Mouse (Mus musculus) gastrocnemius, postnatal 14 days (tissue): ENCODE measurements around the gene Coq10a. TPM values are rescaled to one million over a fixed set of nuclear protein-coding genes. Genes with fewer than 3 reads are reported as not detected.

Source experiments
- DNase-seq: peaks from one replicate; pipeline ENCODE4 v3.0.0; 2021; ENCODE audit warnings: mixed read lengths
- intact Hi-C: fragments of 180-260 bp; cut with DNase I; formaldehyde crosslinking; loops from one replicate; pipeline ENCODE4 v1.15.1; 2025; ENCODE audit warnings: low total_unique reads
- long read RNA-seq, 2 experiments: library from polyadenylated mRNA; stranded (forward); transcript quantifications; one replicate each; pipeline ENCODE4 v2.0.0; 2021
- total RNA-seq, 2 experiments: library from RNA; stranded (reverse); gene quantifications; 2 replicates each; pipeline ENCODE4 v1.2.3; 2021

Coq10a gene
- 100 to 1,000 TPM; 257 to 331 TPM for total RNA-seq
- long read RNA-seq, experiment 1, transcript Coq10a-201 (5 exons, 1,421 nt): minor isoform, 10 of 525 reads
- long read RNA-seq, experiment 1, transcript Coq10a-207 (5 exons, 1,434 nt): major isoform, 460 of 525 reads
- long read RNA-seq, experiment 1, transcript Coq10a-205 (5 exons, 1,307 nt): minor isoform, 26 of 525 reads
- long read RNA-seq, experiment 1, partial matches to known transcripts: 8 of 525 reads
- long read RNA-seq, experiment 1, other reads (novel, unspliced or antisense): 21 of 525 reads
- long read RNA-seq, experiment 2, transcript Coq10a-201 (5 exons, 1,421 nt): minor isoform, 13 of 587 reads
- long read RNA-seq, experiment 2, transcript Coq10a-207 (5 exons, 1,434 nt): major isoform, 526 of 587 reads
- long read RNA-seq, experiment 2, transcript Coq10a-205 (5 exons, 1,307 nt): minor isoform, 19 of 587 reads
- long read RNA-seq, experiment 2, partial matches to known transcripts: 15 of 587 reads
- long read RNA-seq, experiment 2, other reads (novel, unspliced or antisense): 14 of 587 reads

DNA sequence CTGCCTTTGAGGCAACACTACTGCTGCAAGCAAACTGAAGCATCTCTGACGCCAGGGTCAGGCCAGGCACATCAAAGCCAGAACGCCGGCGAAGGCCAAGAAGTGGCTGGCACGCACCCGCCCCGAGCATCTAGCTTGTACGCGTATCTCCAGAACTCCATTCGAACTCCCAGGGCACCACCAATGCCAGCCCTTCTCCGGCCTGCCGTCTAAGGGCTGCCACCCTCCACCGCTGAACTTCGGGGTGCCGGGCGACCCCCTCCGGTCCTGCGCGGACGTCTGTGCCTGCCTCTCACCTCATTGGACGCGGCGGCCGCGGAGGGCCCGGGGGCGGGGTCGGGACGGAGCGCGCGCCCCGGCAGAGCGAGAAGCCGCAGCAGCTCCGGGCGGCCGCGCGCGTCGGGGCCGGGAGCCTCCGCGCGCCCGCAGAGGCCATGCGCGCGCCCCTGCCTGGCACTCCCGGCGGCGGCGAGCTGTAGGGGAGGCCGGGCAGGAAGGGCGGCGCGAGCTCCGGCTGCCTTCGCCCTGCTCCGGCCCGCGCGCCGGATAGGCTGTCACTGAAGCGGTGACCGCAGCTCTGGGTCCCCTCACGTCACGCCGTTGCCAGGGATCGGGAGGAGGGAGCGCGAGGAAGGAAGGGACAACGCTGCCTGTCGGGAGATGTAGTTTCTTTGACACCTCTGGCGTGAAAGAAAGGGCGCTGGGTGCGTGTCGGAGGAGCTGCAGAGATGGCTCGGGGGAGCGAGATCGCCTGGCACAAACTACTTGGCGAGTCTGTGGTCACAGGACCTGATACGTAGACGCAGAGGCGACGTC is at the start of gene Coq10a:
Coq10a (minus strand) TSS at position 596 of the 816 bp plus-strand sequence.
- intact Hi-C loops: loop anchor here (5.0 kb wide), 1 partner anchor 89 kb away; the partner anchor contains the start of gene Smarcc2
- DNase-seq: peak; percentile 93

- intact Hi-C loops: no loop called here
- no peak for DNase-seq
These were observed 46.1 kb upstream of the Coq10a start for GRCm38 (mm10) chr10:128414848-128415247.

DNA sequence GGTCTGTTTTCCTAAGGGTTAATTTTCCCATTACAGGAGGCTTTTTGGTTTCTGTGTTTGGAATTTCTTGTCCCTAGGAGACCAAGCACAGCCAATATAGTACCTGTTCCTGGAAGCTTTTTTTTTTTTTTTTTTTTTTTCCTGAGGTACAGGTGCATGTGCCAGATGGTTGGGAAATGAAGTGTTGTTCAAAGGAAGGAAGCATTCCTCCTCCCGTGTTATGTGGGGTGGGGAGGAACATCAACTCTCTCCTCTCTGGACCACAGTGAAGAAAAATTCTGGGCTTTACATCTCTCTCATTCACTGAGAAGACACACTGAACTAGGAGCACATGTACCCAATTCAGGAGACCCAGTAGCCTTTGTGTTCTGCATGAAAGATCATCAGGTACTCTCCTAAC is 44.3 kb upstream of the Coq10a start:
- intact Hi-C loops: no loop called here
- DNase-seq: no peak

DNA sequence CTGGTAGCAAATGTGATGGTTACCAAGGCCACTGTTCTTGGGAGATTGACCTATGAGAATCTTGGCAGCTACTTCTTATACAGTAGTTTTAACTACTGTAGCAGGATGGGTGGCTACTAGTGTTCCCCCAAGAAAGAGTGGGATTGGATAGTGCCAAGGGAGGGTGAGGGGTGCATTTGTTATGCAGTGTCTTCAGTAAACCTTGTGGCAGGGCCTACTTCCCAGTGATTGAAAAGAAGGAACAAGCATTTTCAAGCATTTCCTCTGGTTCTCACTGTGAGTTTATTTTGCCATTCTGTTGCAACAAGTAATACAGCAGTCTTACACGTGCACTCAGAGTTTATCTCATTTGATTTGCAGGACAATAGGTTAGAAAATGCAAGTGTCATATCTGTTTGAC is 43.8 kb upstream of the Coq10a start:
- intact Hi-C loops: no loop called here
- no peak for DNase-seq

- intact Hi-C loops: no loop called here
These were observed 43.2 kb upstream of the Coq10a start for GRCm38 (mm10) chr10:128412055-128412381.

GRCm38 (mm10) chr10:128411211-128412054 is 42.6 kb upstream of the Coq10a start, which contains the start of the genes Nabp2 and Rnf41:
Nabp2 (minus strand) TSS chr10:128411492.
Rnf41 (plus strand) TSS chr10:128411657.
- intact Hi-C loops: no loop called here
- DNase-seq: peak; percentile 96

More at GRCm38 (mm10) chr10:128412055-128412381, 43.2 kb upstream of the Coq10a start:
- no peak for DNase-seq

DNA sequence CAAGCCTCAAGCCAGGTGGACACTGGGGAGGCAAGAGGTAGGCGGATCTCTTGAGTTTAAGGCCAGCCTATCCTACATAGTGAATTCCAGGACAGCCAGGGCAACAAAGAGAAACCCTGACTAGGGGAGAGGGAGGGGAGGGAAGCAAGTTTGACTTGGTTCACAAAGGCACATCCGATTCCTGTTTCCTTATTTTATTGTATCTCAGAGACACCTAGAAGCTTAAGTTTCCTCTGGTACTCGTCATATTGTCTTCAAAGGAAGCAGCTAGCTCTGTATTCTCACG is 41.7 kb upstream of the Coq10a start:
- intact Hi-C loops: no loop called here
- DNase-seq: no peak

DNA sequence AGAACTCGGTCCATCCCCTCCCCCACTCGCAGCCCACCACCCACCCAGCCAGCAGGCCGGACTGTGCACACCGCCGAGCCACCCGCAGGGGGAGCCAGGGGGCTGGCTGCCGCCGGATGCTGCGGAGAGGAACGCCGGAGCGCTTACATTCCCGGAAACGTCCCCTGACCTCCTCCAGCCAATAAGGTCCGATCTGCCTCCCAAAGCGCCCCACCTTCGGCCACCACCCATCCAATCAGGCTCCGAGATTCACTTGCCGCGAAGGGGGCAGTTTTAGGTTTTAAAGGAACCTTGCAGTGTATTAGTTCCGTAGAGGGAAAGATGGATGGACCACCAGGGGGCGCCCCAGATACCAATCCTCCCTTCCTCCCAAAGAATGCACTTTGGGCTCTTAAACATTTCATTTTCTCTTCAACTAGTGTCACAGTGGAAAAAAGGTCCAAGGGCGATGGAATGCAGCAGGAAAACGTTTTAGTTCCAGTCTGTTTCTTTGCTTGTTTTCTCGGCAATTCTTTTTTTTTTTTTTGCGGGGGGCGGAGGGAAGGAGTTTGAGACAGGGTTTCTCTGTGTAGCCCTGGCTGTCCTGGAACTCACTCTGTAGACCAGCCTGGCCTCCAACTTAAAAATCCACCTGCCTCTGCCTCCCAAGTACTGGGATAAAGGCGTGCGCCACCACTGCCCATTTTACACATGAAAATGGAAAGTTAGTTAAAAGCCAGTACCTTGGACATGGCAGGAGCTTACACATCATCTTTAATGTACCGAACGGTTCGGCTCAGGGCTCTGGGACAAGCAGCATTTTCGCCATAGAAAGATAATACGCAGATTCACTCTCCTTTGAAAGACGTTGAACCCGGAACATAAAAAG is 41.1 kb upstream of the Coq10a start:
- DNase-seq: peak; percentile 97
- intact Hi-C loops: loop anchor here (2.0 kb wide), 1 partner anchor 45 kb away; no protein-coding TSS in a partner anchor

- no peak for DNase-seq
- intact Hi-C loops: loop anchor here (2.0 kb wide), 1 partner anchor 46 kb away; no protein-coding TSS in a partner anchor
These were observed 40.1 kb upstream of the Coq10a start for GRCm38 (mm10) chr10:128408591-128409535.

- no peak for DNase-seq
- intact Hi-C loops: no loop called here
These were observed 35.1 kb upstream of the Coq10a start for GRCm38 (mm10) chr10:128403931-128404330.

DNA sequence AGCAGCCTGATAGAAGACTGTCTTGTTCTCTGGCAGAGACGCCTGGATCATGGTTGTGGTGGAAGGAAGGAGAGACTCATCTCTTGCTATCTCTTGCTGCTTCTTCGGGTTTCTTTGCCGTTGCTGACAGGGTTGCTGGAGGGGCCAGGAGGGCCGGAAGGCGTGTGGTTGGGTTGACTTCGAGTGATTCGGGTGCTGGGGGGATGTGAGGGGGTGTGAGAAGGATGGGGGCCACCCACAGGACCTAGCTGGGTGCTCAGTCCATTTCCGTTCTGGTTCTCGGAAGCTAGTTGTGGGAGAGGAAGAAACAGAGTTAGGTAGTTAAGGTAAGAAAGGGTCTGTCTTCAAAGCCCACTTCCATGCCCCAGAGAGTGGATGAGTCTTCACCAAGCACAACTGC is 32.8 kb upstream of the Coq10a start:
- DNase-seq: no peak
- intact Hi-C loops: no loop called here

DNA sequence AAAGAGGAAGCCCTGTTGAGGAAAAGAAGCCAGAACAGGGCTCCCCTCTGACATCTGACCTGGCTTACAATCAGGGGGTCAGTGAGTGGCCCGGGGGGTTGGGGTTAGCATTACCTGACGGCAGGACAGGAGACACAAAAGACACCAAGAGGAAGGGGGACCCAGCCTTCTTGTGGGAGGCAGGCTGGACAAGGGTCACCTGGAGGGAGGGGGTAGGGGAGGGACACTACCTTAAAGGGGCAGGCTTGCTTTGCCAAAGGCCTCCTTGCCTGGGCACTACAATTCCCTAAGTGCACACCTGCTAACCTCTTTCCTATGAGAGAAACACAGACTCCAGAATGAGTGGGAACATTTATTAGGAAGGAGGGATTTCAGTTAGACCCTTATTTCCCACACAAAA is 32.3 kb upstream of the Coq10a start, which contains the start of gene Slc39a5:
Slc39a5 (minus strand) TSS at position 174 of the 400 bp plus-strand sequence.
- no peak for DNase-seq
- intact Hi-C loops: no loop called here

- intact Hi-C loops: no loop called here
These were observed 31.5 kb upstream of the Coq10a start for GRCm38 (mm10) chr10:128400338-128400737.

GRCm38 (mm10) chr10:128397466-128397865 is 28.7 kb upstream of the Coq10a start:
- DNase-seq: no peak
- intact Hi-C loops: no loop called here

More at GRCm38 (mm10) chr10:128400338-128400737, 31.5 kb upstream of the Coq10a start:
- no peak for DNase-seq

- DNase-seq: no peak
- intact Hi-C loops: no loop called here
These were observed 28.0 kb upstream of the Coq10a start for GRCm38 (mm10) chr10:128396716-128397264.

DNA sequence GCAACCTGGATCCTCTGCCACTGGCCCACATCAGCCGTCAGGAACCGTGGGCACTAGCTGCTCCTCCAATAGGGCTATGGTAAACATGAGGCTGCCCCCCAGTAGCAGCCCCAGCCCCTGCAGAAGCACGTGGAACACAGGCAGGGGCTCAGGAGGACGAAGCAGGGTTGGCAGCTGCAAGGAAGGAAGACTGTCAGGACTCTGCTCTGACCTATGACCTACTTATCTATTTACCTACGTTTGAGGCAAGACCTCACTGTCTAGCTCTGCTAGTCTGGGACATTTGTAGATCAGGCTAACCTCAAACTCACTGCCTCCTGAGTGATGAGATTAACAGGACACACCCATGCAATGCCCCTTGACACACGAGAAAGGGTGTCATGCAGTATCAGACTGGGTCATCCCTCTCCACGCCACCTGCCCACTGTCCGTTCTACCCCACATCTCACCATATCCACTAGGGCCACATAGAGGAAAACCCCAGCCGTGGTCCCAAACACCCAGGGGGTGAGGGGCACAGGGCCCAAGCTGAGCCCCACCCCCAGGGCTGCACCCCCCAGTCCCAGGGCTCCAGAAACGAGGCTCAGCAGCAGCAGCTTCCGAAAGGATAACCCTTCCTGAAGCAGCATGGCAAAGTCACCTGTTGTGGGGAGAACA is 27.3 kb upstream of the Coq10a start:
- no peak for DNase-seq
- intact Hi-C loops: no loop called here

GRCm38 (mm10) chr10:128391850-128392249 is 23.1 kb upstream of the Coq10a start:
- intact Hi-C loops: no loop called here
- no peak for DNase-seq
